Mouse (Mus musculus) hindbrain, embryonic 10.5 days (tissue): Measurements from ENCODE around the gene Fabp2. TPM values are rescaled to one million over a fixed set of nuclear protein-coding genes. Genes with fewer than 3 reads are reported as not detected.
"Not testable (repeated sequence)": the region's sequence is repeated elsewhere in the genome, so short reads cannot be mapped to it uniquely, and the experiment has no call there.

Source experiments
- DNase-seq: peaks from one replicate; pipeline ENCODE4 v3.0.0-alpha.2; 2017; ENCODE audit warnings: low spot score
- H3K27ac ChIP-seq: fragments of 300-500 bp; sonication (generic); 2 replicates; pipeline ENCODE4 v1.5.1; 2016; ENCODE audit warnings: mild to moderate bottlenecking, moderate library complexity
- H3K27me3 ChIP-seq: fragments of 300-500 bp; sonication (generic); 2 replicates; pipeline ENCODE4 v1.6.1; 2016; ENCODE audit warnings: mild to moderate bottlenecking; ENCODE audit not compliant: poor library complexity, insufficient read depth, severe bottlenecking
- H3K36me3 ChIP-seq: fragments of 300-500 bp; sonication (generic); 2 replicates; pipeline ENCODE4 v1.6.1; 2016; ENCODE audit warnings: mild to moderate bottlenecking, moderate library complexity
- H3K4me1 ChIP-seq: fragments of 300-500 bp; sonication (generic); replicated peaks from 2 replicates; pipeline ENCODE4 v1.6.1; 2016; ENCODE audit warnings: mild to moderate bottlenecking
- H3K4me3 ChIP-seq: fragments of 300-500 bp; sonication (generic); 2 replicates; pipeline ENCODE4 v1.5.1; 2016; ENCODE audit warnings: mild to moderate bottlenecking, moderate library complexity
- H3K9me3 ChIP-seq: fragments of 300-500 bp; sonication (generic); 2 replicates; pipeline ENCODE4 v1.6.1; 2016; ENCODE audit warnings: mild to moderate bottlenecking, moderate library complexity
- WGBS: fragments of 180-500 bp; shearing (Covaris S2); methylation state at CpG from one replicate; pipeline ENCODE4 v1.1.7; 2016; 5-methylcytosine and 5-hydroxymethylcytosine counted together
- polyA plus RNA-seq: library from polyadenylated mRNA; unstranded; fragments of >200 nt; fragmentation: Nextera tagmentation; extraction: Ambion mirVana; gene quantifications from 2 replicates; pipeline ENCODE4 v1.2.1, GENCODE M21; 2016

The Fabp2 gene
- polyA plus RNA-seq, 1 experiment from 2014 or later, result not detected

DNA sequence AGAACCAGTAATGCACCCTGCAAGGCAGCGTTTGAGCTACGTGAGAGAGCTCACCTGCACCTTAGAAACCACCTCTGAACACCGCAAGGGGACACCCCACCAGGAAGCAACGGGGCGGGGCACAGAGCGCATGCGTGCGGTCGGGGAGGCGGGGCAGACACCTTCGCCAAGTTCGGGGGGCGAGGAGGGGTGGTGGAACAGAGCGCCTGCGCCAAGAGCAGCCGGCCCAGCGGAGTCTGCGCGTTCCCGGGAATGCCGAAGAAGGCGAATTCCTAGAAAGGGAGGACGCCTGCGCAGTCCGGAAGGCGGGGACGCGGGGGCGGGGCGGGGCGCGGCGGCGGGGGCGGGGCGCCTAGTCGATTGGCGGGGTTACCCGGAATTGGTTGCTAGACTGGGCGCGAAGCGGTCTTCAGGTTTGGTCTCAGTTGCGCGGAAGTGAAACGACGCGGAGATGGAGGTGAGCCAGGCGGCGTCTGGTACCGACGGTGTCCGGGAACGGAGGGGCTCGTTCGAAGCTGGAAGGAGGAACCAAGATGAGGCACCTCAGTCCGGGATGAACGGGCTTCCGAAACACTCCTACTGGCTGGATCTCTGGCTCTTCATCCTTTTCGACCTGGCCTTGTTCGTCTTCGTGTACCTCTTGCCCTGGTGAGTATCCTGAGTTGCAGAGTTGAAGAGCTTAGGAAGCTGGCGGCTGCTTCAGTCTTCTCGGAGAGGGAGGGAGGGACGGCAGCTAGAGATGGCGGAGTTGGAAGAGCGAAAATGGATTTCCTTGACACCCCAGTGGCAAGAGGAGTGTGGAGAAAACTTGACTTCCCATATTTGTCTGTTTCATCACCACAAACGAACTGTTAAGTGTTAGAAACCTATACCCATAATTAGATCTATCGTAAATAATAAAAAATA lies 29.4 kb downstream of the Fabp2 start, which contains the start of gene 1810037I17Rik:
1810037I17Rik (plus strand) TSS at position 195 of the 906 bp plus-strand sequence.
- DNase-seq, result peak; percentile 98
- H3K27ac ChIP-seq, result peak within 1 kb of the TSS; percentile 87
- peaks cover 22% of the 10 kb centered on the region for H3K4me1 ChIP-seq
- H3K4me3 ChIP-seq, result peak within 1 kb of the TSS; percentile 65
- H3K9me3 ChIP-seq, result no peaks in the 10 kb centered on the region
- peaks cover 15% of the 10 kb centered on the region for H3K36me3 ChIP-seq
- H3K27me3 ChIP-seq, result no peaks in the 10 kb centered on the region
- under 1% methylated on average over 67 of the region's 68 CpGs for WGBS

DNA sequence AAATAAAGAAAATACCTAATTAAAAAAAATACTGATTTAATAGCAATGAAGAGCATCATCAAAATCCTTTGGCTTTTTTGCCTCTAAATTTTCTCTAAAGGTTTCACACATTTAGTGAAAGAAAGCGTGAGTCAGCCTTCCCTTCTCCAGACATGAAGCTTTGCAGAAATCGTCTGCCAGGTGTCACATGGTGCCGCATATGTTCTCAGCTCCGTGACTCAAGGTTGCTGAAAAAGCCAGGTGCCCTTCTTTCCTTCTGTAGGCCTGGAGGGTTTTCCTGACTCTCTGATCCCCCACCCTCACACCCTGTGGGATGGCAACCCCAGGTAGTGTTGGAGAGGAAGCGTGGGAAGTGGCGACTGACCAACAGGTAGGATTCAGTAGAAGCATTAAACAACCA lies 34.9 kb downstream of the Fabp2 start:
- Histone ChIP-seq H3K27me3 (no peaks in the 10 kb centered on the region), H3K4me3 (no peak overlapping the region), H3K27ac (no peak overlapping the region), H3K9me3 (no peaks in the 10 kb centered on the region), H3K36me3 (peaks cover 31% of the 10 kb centered on the region), H3K4me1 (peaks cover 16% of the 10 kb centered on the region)
- 90% methylated on average over 6 of the region's 6 CpGs for WGBS
- no peak for DNase-seq

DNA sequence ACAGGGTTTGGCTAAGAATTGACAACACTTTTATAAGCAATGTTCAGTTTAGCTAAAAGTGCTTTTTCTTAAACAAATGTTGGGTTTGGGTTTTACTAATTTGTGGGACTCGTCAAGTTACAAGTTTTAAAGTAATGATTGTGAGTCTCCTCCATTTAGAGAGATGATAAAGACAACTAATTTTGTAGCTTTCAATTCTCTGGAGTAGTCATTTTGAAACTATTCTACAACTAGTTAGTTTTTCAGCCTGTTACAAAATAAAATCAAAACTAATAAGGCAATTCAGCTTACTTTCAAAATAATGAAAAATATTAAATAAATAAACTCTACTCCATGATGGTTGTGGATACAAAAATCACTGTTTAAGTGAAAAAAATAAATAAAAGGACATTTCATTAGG lies 37.6 kb downstream of the Fabp2 start:
- no peaks in the 10 kb centered on the region for H3K9me3 ChIP-seq
- H3K4me1 ChIP-seq, result no peaks in the 10 kb centered on the region
- H3K27me3 ChIP-seq, result no peaks in the 10 kb centered on the region
- H3K4me3 ChIP-seq, result no peak overlapping the region
- no peak overlapping the region for H3K27ac ChIP-seq
- no peak for DNase-seq
- 89% methylated on average over 1 of the region's 1 CpGs for WGBS
- peaks cover 18% of the 10 kb centered on the region for H3K36me3 ChIP-seq

DNA sequence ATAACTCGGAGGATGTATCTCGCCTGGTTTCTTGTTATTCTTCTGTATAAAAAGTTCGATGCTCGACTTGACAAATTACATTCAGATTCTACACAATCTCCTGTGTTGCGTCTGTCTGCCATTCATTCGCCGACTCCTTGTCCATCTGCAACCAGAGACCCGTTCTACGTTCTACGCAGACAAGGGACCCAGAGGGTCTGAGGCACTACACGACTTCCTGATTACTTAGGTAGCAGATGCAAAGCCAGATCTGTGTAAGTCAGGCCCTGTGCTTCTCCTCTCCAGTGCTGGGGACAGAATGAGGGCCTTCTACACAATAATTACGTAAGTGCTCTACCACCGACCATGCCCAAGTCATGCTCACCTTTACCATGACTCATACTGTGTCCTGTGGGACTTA lies 42.3 kb downstream of the Fabp2 start:
- not testable (repeated sequence) for DNase-seq, H3K9me3 ChIP-seq, H3K27me3 ChIP-seq, H3K27ac ChIP-seq, H3K36me3 ChIP-seq, H3K4me3 ChIP-seq, H3K4me1 ChIP-seq
- 84% methylated on average over 13 of the region's 13 CpGs for WGBS

DNA sequence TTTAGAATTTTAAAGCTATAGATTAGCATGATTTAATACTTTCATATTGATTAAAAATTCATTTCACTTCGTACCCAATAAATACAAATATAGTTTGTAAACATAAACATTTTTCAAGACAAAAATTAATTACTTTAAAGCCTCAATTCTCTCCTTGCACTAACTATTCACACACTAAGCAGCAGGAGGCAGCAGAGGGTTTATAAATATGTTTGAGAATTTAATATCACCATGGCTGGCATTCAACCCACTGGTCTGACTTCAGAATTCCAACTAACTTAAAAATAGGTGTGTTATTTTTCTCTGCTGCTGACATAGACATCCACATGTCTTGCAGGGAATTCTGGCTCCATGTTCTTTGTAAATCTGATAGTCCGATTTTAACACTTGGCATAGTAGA lies 44.3 kb downstream of the Fabp2 start:
- 87% methylated on average over 2 of the region's 2 CpGs for whole genome bisulfite sequencing
- no peak for DNase-seq

DNA sequence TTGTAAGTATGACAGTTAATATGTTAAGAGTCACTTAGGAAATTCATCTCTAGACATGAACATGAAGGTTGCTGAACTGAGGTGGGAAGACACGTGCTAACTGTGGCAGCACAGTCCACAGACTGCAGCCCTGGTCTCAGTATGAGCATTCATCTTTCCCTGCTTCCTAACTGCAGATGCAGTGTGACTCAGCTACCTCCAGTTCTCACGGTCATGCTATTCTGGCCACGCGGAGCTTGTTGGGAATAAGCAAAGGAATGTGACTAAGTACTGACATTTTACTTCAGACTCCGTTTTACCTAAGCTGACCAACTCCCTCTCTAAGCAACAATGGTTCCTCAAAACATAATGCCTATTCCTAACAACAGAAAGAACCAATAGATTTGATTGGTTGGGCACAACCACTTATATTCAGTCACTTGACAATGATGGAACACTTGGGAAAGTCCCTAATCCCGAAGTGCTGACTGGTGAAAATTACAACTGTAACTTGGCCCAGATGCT lies 48.6 kb downstream of the Fabp2 start:
- H3K4me3 ChIP-seq, result no peak overlapping the region
- 87% methylated on average over 6 of the region's 6 CpGs for WGBS
- no peaks in the 10 kb centered on the region; the same call in 1 of the 2 replicates for H3K36me3 ChIP-seq
- H3K9me3 ChIP-seq, result no peaks in the 10 kb centered on the region
- no peak overlapping the region for H3K27ac ChIP-seq
- H3K27me3 ChIP-seq, result no peaks in the 10 kb centered on the region
- DNase-seq, result no peak
- no peaks in the 10 kb centered on the region for H3K4me1 ChIP-seq

More for the DNA sequence above, 44.3 kb downstream of the Fabp2 start:
- H3K4me1 ChIP-seq, result no peaks in the 10 kb centered on the region
- H3K9me3 ChIP-seq, result no peaks in the 10 kb centered on the region
- no peak overlapping the region for H3K4me3 ChIP-seq
- H3K36me3 ChIP-seq, result peaks cover 2% of the 10 kb centered on the region
- no peak overlapping the region for H3K27ac ChIP-seq
- no peaks in the 10 kb centered on the region for H3K27me3 ChIP-seq

Other genes with a start within 250 kb of the Fabp2 start
- gene Pde5a, start 166.1 kb upstream of the Fabp2 start, polyA plus RNA-seq, result 2.9 and 3.4 TPM in 2 replicates
- gene Gm10959, start 24.3 kb downstream of the Fabp2 start, polyA plus RNA-seq, result not detected in 2 replicates
- 85.3 and 96.3 TPM in 2 replicates for gene 1810037I17Rik, start 29.1 kb downstream of the Fabp2 start, polyA plus RNA-seq
- 5.4 and 6.0 TPM in 2 replicates for gene Usp53, start 89.4 kb downstream of the Fabp2 start, polyA plus RNA-seq
- not detected in 2 replicates for gene Myoz2, start 139.9 kb downstream of the Fabp2 start, polyA plus RNA-seq